Mouse (Mus musculus): ENCODE results near the gene Cib1.

The Cib1 gene

GRCm38 (mm10) chr7:80231971-80232488 lies 583 bp downstream of the Cib1 start:
- peak; percentile 58 for DNase-seq (ENCODE audit: low read depth)

GRCm38 (mm10) chr7:80230196-80230595 lies 2.4 kb downstream of the Cib1 start:
- no peak for DNase-seq (ENCODE audit: low read depth)

GRCm38 (mm10) chr7:80227065-80227464 lies 5.5 kb downstream of the Cib1 start:
- DNase-seq (ENCODE audit: low read depth), result no peak

GRCm38 (mm10) chr7:80221179-80221750 lies 11.3 kb downstream of the Cib1 start:
- DNase-seq (ENCODE audit: low read depth), result no peak

GRCm38 (mm10) chr7:80220237-80220797 lies 12.3 kb downstream of the Cib1 start:
- no peak for DNase-seq (ENCODE audit: low read depth)

GRCm38 (mm10) chr7:80218666-80219065 lies 13.9 kb downstream of the Cib1 start:
- DNase-seq (ENCODE audit: low read depth), result no peak

- no peak for DNase-seq (ENCODE audit: low read depth)
Observed at GRCm38 (mm10) chr7:80216566-80216965, 16.0 kb downstream of the Cib1 start.

GRCm38 (mm10) chr7:80215398-80215797 lies 17.2 kb downstream of the Cib1 start:
- peak; percentile 89 for DNase-seq (ENCODE audit: low read depth)

- no peak for DNase-seq (ENCODE audit: low read depth)
Observed at GRCm38 (mm10) chr7:80214459-80214858, 18.2 kb downstream of the Cib1 start.

- no peak for DNase-seq (ENCODE audit: low read depth)
Observed at GRCm38 (mm10) chr7:80213604-80214003, 19.0 kb downstream of the Cib1 start.

GRCm38 (mm10) chr7:80210982-80211381 lies 21.6 kb downstream of the Cib1 start:
- no peak for DNase-seq (ENCODE audit: low read depth)

- DNase-seq (ENCODE audit: low read depth), result peak; percentile 93
Observed at GRCm38 (mm10) chr7:80209669-80210068, 22.9 kb downstream of the Cib1 start.

GRCm38 (mm10) chr7:80208738-80209430 lies 23.7 kb downstream of the Cib1 start:
- peak; percentile 53 for DNase-seq (ENCODE audit: low read depth)

GRCm38 (mm10) chr7:80208026-80208642 lies 24.5 kb downstream of the Cib1 start:
- DNase-seq (ENCODE audit: low read depth), result peak; percentile 67

- peak; percentile 66 for DNase-seq (ENCODE audit: low read depth)
Observed at GRCm38 (mm10) chr7:80207314-80207731, 25.3 kb downstream of the Cib1 start.

- DNase-seq (ENCODE audit: low read depth), result peak; percentile 58
Observed at GRCm38 (mm10) chr7:80205705-80206589, 26.7 kb downstream of the Cib1 start.

- peak; percentile 81 for DNase-seq (ENCODE audit: low read depth)
Observed at GRCm38 (mm10) chr7:80204961-80205360, 27.7 kb downstream of the Cib1 start.

- DNase-seq (ENCODE audit: low read depth), result peak; percentile 86
Observed at GRCm38 (mm10) chr7:80204362-80204761, 28.3 kb downstream of the Cib1 start.

- peak; percentile 75 for DNase-seq (ENCODE audit: low read depth)
Observed at GRCm38 (mm10) chr7:80203638-80204096, 28.9 kb downstream of the Cib1 start.

- DNase-seq (ENCODE audit: low read depth), result no peak
Observed at GRCm38 (mm10) chr7:80202961-80203360, 29.7 kb downstream of the Cib1 start.

- DNase-seq (ENCODE audit: low read depth), result no peak
Observed at GRCm38 (mm10) chr7:80201888-80202540, 30.6 kb downstream of the Cib1 start.
